Mouse (Mus musculus) cerebellum, adult 2 months (tissue): ENCODE measurements around the gene Pex16.

ENCODE experiments used
- CTCF ChIP-seq: fragments of 200-500 bp; IDR thresholded peaks from 2 replicates; pipeline ENCODE4 v1.5.1; 2011; ENCODE audit warnings: low read depth, mild to moderate bottlenecking, control low read depth, low read length, moderate library complexity, borderline replicate concordance; ENCODE audit not compliant: insufficient read depth
- POLR2A ChIP-seq: fragments of 200-500 bp; IDR thresholded peaks from 2 replicates; pipeline ENCODE4 v1.6.1; 2011; ENCODE audit warnings: low read length, control low read depth, borderline replicate concordance; ENCODE audit not compliant: insufficient read depth

DNA sequence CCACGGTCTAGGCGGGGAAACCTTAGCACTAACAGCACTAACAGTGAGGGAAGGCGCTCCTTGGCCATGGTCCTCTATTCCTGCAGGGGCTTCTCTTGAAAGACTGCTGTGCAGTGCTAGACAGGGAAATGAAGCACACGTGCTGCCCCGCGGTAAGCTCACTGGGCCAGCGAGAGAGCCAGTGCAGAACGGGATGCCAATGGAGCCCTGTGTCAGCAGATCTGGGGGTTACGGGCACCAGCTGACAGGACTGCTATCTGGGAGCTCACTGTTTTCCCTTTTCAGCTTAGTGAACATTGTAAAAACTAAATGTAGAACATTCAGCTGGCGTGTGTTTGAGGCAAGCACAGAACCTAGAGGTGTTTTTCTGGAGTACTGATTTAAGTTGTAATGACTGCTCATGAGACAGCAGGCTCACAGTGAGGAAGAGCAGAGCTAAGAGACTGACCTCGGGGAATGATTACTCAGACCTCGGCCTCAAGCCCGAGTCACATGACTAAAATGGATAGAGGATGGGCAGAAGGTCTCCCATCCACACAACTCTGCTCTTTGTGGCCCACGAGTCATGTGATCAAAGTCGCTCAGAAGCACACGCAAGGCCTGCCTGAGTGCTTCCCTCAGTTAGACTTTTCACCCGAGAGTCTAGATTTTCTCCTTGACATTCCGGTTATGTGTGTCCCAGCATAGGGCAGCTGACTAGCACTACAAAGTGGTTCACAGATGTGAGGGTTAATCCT lies 34.0 kb downstream of the Pex16 start:
- no peak for TF ChIP-seq POLR2A
- TF ChIP-seq CTCF, result no peak
